Mouse (Mus musculus): ENCODE results near the gene Ssxb9.
"Not testable (repeated sequence)": the region's sequence is repeated elsewhere in the genome, so short reads cannot be mapped to it uniquely, and the experiment has no call there.

Ssxb9 gene

GRCm38 (mm10) chrX:8366678-8367077, at the start of gene Ssxb9:
TSS of gene Ssxb9 (plus strand) at chrX:8366978.
- DNase-seq (ENCODE audit: low read depth in 2 of 2, low spot score in 2 of 2) = not testable (repeated sequence)

DNA sequence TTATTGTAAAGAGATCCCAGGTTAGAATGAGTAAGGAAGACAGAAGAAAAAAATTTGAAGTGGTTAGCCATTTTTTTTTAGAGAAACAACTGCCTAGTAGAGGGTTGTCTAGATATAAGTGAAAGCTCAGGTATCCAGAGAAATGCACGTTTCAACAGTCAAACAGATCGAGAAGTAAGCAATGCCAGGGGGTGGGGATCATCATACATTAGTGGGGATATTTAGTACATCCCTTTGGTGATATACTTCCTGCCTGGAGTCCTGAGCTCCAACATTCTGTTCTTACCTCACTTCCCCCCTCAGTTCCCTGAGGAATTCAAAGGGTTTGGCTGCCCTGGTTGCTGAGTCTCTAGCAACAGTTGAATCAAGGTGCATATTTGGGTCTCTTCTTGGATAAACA, 39.7 kb upstream of the Ssxb9 start, which contains the start of gene Ssxb10:
Gene Ssxb10, plus strand, starts transcription at position 301 of the 400 bp plus-strand sequence.
- no peak for DNase-seq (ENCODE audit: low read depth in 2 of 2, low spot score in 2 of 2)

DNA sequence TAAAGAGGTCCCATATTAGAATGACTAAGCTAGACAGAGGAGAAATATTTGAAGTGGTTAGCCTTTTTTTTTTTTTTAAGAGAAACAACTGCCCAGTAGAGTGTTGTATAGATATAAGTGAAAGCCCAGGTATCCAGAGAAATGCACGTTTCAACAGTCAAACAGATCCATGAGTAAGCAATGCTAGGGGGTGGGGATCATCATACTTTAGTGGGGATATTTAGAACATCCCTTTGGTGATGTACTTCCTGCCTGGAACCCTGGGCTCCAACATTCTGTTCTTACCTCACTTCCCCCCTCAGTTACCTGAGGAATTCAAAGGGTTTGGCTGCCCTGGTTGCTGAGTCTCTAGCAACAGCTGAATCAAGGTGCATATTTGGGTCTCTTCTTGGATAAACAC, 46.2 kb downstream of the Ssxb9 start, which contains the start of gene Ssxb1:
Gene Ssxb1, plus strand, starts transcription at position 301 of the 400 bp plus-strand sequence.
- DNase-seq (ENCODE audit: low read depth in 2 of 2, low spot score in 2 of 2) = not testable (repeated sequence)

All from CD8-positive naive resting alpha-beta T cell, adult 2 months (primary cell).